Mouse (Mus musculus) spleen, adult 2 months (tissue): ENCODE measurements around the gene Nutf2-ps1. TPM values are rescaled to one million over a fixed set of nuclear protein-coding genes. Genes with fewer than 3 reads are reported as not detected.

Experiments used
- DNase-seq, 2 experiments: peaks; one replicate each; pipeline versions ENCODE4 v3.0.0 to v3.0.0-alpha.2; 2012 to 2021; ENCODE audit warnings: low spot score in 2 of 2, low read depth in 1 of 2
- H3K27ac ChIP-seq: fragments of 200-500 bp; 2 replicates; pipeline ENCODE4 v1.5.1; 2012; ENCODE audit warnings: low read length, inconsistent platforms; ENCODE audit not compliant: insufficient read depth
- H3K27me3 ChIP-seq: fragments of 200-500 bp; 2 replicates; pipeline ENCODE4 v1.6.1; 2012; ENCODE audit warnings: mild to moderate bottlenecking, moderate library complexity, low read length, inconsistent platforms; ENCODE audit not compliant: control insufficient read depth, insufficient read depth
- H3K36me3 ChIP-seq: fragments of 200-500 bp; 2 replicates; pipeline ENCODE4 v1.6.1; 2012; ENCODE audit warnings: mild to moderate bottlenecking, low read length, inconsistent platforms; ENCODE audit not compliant: control insufficient read depth, insufficient read depth
- H3K4me1 ChIP-seq: fragments of 200-500 bp; 2 replicates; pipeline ENCODE4 v1.6.1; 2011; ENCODE audit warnings: inconsistent platforms; ENCODE audit not compliant: control insufficient read depth, insufficient read depth, insufficient read length
- H3K4me3 ChIP-seq: fragments of 200-500 bp; 2 replicates; pipeline ENCODE4 v1.5.1; 2011; ENCODE audit warnings: mild to moderate bottlenecking, inconsistent platforms; ENCODE audit not compliant: insufficient read depth, insufficient read length; ENCODE audit errors: extremely low read depth
- CTCF ChIP-seq: fragments of 200-500 bp; IDR thresholded peaks from 2 replicates; pipeline ENCODE4 v1.5.1; 2011; ENCODE audit warnings: mild to moderate bottlenecking, inconsistent platforms; ENCODE audit not compliant: insufficient read depth, insufficient read length, insufficient replicate concordance; ENCODE audit errors: extremely low read depth
- POLR2A ChIP-seq: fragments of 200-500 bp; IDR thresholded peaks from 2 replicates; pipeline ENCODE4 v1.6.1; 2011; ENCODE audit warnings: low read depth, low read length, inconsistent platforms
- WGBS: fragments of 180-500 bp; shearing (Covaris S2); methylation state at CpG from one replicate; pipeline ENCODE4 v1.1.7; 2018; 5-methylcytosine and 5-hydroxymethylcytosine counted together
- polyA plus RNA-seq: library from polyadenylated mRNA; depleted of rRNA; stranded (reverse); fragments of >200 nt; gene quantifications from 2 replicates; pipeline ENCODE4 v1.2.3, GENCODE M21; 2012

The Nutf2-ps1 gene
- polyA plus RNA-seq, 1 experiment: 63.5 TPM

GRCm38 (mm10) chr19:53571501-53572428, 17.1 kb downstream of the Nutf2-ps1 start:
- DNase-seq: peak in 1 of 2 experiments; percentile 15
- TF ChIP-seq CTCF (no peak), POLR2A (no peak)
- Histone ChIP-seq H3K27ac (no peak overlapping the region), H3K36me3 (no peaks in the 10 kb centered on the region), H3K4me3 (no peak overlapping the region), H3K27me3 (no peaks in the 10 kb centered on the region), H3K4me1 (peaks cover 7% of the 10 kb centered on the region; the same call in 1 of the 2 replicates)
- 26% methylated on average over 18 of the region's 18 CpGs for WGBS

DNA sequence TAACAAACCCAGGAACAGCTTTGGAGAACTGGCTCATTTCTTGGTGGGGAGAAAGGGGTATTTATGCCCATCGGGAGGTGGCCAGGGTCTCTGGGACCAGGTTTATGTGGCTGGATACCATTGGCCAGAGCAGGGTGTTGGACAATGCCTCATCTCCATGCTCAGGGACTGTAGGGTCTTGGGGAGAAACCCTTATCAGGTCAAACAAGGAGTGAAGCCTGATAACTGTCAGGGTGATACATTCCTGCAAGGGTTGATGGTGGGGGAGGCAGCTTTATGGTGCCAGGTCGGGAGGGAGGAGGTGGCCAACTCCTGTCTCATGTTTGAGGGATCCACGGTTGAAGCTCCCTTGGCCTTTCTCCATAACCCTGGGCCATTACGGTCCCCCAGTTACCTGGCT, 17.8 kb downstream of the Nutf2-ps1 start:
- TF ChIP-seq POLR2A: no peak
- no peak for TF ChIP-seq CTCF
- no peak overlapping the region for H3K27ac ChIP-seq
- no peak for DNase-seq
- H3K4me1 ChIP-seq: peaks cover 7% of the 10 kb centered on the region; the same call in 1 of the 2 replicates
- no peaks in the 10 kb centered on the region for H3K27me3 ChIP-seq
- 85% methylated on average over 4 of the region's 4 CpGs for WGBS
- H3K36me3 ChIP-seq: no peaks in the 10 kb centered on the region
- no peak overlapping the region for H3K4me3 ChIP-seq

DNA sequence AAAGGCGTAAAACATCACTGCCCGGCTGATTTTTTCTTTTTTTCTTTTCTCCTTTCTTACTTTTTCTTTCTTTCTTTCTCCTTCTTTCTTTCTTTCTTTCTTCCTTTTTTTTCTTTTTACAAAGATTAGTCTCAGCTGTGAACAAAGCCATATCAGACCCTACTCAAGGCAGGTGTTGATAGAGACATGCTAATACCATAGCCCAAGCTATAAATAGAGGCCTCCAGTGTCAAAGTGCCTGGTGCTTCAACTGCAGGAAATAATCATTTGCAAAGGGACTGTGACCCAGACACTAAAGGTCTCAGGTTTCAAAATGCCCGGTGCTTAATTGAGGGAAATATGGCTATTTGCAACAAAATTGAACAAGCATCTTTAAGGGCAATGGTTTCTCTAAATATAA, 20.3 kb downstream of the Nutf2-ps1 start:
- Histone ChIP-seq H3K27ac (no peak overlapping the region), H3K36me3 (no peaks in the 10 kb centered on the region), H3K4me1 (peaks cover 7% of the 10 kb centered on the region; the same call in 1 of the 2 replicates), H3K27me3 (no peaks in the 10 kb centered on the region), H3K4me3 (no peak overlapping the region)
- WGBS: 55% methylated on average over 3 of the region's 3 CpGs
- no peak for DNase-seq
- no peak for TF ChIP-seq CTCF
- no peak for TF ChIP-seq POLR2A

DNA sequence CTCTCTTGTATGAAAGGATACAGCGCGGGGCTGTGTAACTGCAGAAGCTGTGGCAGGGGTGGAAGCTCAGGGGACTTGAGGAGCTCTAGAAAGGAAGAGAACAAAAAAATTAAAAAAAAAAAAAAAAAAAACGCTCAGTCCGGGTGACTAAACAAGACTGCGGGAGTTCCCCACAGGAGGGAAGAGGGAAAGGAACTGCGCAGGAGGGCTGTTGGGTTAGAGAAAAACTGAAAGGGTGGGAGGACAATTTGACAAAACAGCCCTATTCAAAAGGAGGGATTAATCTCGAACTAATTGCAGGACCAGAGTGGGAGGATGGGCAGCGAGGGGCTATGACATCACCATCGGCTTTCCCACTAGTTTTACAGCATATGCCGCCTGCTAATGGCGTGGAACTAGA, 21.0 kb downstream of the Nutf2-ps1 start:
- Histone ChIP-seq H3K4me1 (peaks cover 7% of the 10 kb centered on the region; the same call in 1 of the 2 replicates), H3K4me3 (no peak overlapping the region), H3K27ac (no peak overlapping the region), H3K36me3 (no peaks in the 10 kb centered on the region), H3K27me3 (no peaks in the 10 kb centered on the region)
- 27% methylated on average over 11 of the region's 11 CpGs for WGBS
- no peak for DNase-seq
- TF ChIP-seq POLR2A (no peak), CTCF (no peak)

GRCm38 (mm10) chr19:53565565-53566277, 23.1 kb downstream of the Nutf2-ps1 start:
- Histone ChIP-seq H3K27ac (no peak overlapping the region), H3K27me3 (no peaks in the 10 kb centered on the region), H3K36me3 (no peaks in the 10 kb centered on the region), H3K4me1 (peaks cover 2% of the 10 kb centered on the region; the same call in 1 of the 2 replicates), H3K4me3 (no peak overlapping the region)
- DNase-seq: no peak
- no peak for TF ChIP-seq POLR2A
- TF ChIP-seq CTCF: no peak
- 83% methylated on average over 14 of the region's 14 CpGs for WGBS

- DNase-seq: no peak
- no peaks in the 10 kb centered on the region for H3K27me3 ChIP-seq
- no peak overlapping the region for H3K27ac ChIP-seq
- no peak overlapping the region for H3K4me3 ChIP-seq
- no peaks in the 10 kb centered on the region for H3K36me3 ChIP-seq
- TF ChIP-seq POLR2A: no peak
- TF ChIP-seq CTCF: no peak
- 61% methylated on average over 4 of the region's 4 CpGs for WGBS
- peaks cover 2% of the 10 kb centered on the region; the same call in 1 of the 2 replicates for H3K4me1 ChIP-seq
Observed at GRCm38 (mm10) chr19:53564174-53564573, 24.7 kb downstream of the Nutf2-ps1 start.
